Comparison of ENCODE assay signal across 8 mouse cellular contexts in the genomic region with DNA sequence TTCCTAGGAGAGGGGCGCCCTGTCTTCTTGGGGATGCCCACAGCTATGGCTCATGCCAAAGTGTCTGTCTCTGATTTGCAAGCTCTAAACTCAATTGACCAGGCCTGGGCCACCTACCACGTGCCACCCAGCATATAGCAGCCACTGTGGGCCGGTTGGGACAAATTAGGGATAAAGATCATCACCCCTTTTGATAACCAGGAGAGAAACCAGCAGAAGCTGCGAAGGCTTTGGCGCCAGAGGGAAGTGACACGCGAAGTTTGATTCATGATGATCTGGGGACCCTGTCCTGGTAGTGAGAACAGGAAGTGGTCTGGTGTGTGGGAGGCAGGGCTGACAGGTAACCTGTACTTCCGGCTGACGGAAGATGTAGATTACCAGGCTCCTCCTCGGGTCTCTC. TPM values are rescaled to one million over a fixed set of nuclear protein-coding genes. Genes with fewer than 3 reads are reported as not detected.
DNase-seq lines count a peak whose midpoint lies in the region; ATAC-seq and TF ChIP-seq lines count a peak whose summit lies in the region.

No protein-coding gene starts in this region.

- H3K27me3 ChIP-seq in kidney, postnatal 0 days (ENCODE audit: insufficient read depth, low read length) = no peaks in the 10 kb centered on the region
- H3K27me3 ChIP-seq in forebrain, postnatal 0 days (ENCODE audit: insufficient read depth, low read length) = peaks cover 4% of the 10 kb centered on the region; the same call in 1 of the 2 replicates
- peaks cover 17% of the 10 kb centered on the region for H3K27me3 ChIP-seq in lung, embryonic 16.5 days (ENCODE audit: control insufficient read depth, insufficient read depth, low read depth, low read length)
- H3K27me3 ChIP-seq in stomach, embryonic 14.5 days (ENCODE audit: control insufficient read depth, insufficient read depth, low read length) = peaks cover 19% of the 10 kb centered on the region

- no peaks in the 10 kb centered on the region for H3K9me3 ChIP-seq in kidney, postnatal 0 days (replicated peaks; ENCODE audit: low read length)
- H3K9me3 ChIP-seq in forebrain, postnatal 0 days (ENCODE audit: low read length) = no peaks in the 10 kb centered on the region
- no peaks in the 10 kb centered on the region for H3K9me3 ChIP-seq in lung, embryonic 16.5 days (ENCODE audit: control insufficient read depth, low read length)
- no peaks in the 10 kb centered on the region for H3K9me3 ChIP-seq in stomach, embryonic 14.5 days (ENCODE audit: control insufficient read depth, low read depth, low read length)

- intact Hi-C loops in gastrocnemius, postnatal 14 days (cut with DNase I; ENCODE audit: low total_unique reads) = no loop called here

- DNase-seq in kidney, postnatal 0 days (ENCODE audit: low spot score) = no peak
- DNase-seq in kidney, postnatal 36 days = no peak
- no peak for DNase-seq in forebrain, postnatal 0 days
- no peak for DNase-seq in left cerebral cortex, adult 8-10 months (ENCODE audit: low spot score in 2 of 2)
- no peak for DNase-seq in gastrocnemius, postnatal 14 days
- no peak for DNase-seq in frontal cortex, postnatal 36 days (ENCODE audit: low spot score in 2 of 2)

- 0 out of 2 replicates have a peak, but pooled peaks have one; percentile 15 for ATAC-seq in kidney, postnatal 0 days (replicated peaks; ENCODE audit: low FRiP score, low read depth)
- no peak for ATAC-seq in forebrain, postnatal 0 days
- ATAC-seq in lung, embryonic 16.5 days (ENCODE audit: low read depth) = no peak
- no peak for ATAC-seq in stomach, embryonic 14.5 days (ENCODE audit: insufficient number of reproducible peaks, insufficient read depth, low FRiP score, low read depth)

- 28% methylated on average over 10 of the region's 10 CpGs for WGBS in kidney, postnatal 0 days
- 58% methylated on average over 10 of the region's 10 CpGs for WGBS in forebrain, postnatal 0 days
- 32% methylated on average over 10 of the region's 10 CpGs for WGBS in lung, embryonic 16.5 days
- whole genome bisulfite sequencing in stomach, embryonic 14.5 days = 30% methylated on average over 10 of the region's 10 CpGs

- H3K36me3 ChIP-seq in kidney, postnatal 0 days (ENCODE audit: insufficient read depth, low read length) = no peaks in the 10 kb centered on the region
- H3K36me3 ChIP-seq in forebrain, postnatal 0 days (ENCODE audit: insufficient read depth) = no peaks in the 10 kb centered on the region
- H3K36me3 ChIP-seq in lung, embryonic 16.5 days (ENCODE audit: control insufficient read depth, insufficient read depth, low read length) = no peaks in the 10 kb centered on the region
- no peaks in the 10 kb centered on the region for H3K36me3 ChIP-seq in stomach, embryonic 14.5 days (ENCODE audit: control insufficient read depth, insufficient read depth, low read length)

- H3K4me2 ChIP-seq in kidney, postnatal 0 days (ENCODE audit: low read length) = peak overlapping the region; percentile 76
- peak overlapping the region; percentile 52 for H3K4me2 ChIP-seq in forebrain, postnatal 0 days (ENCODE audit: low read depth)
- peak overlapping the region; percentile 64; the same call in 1 of the 2 replicates for H3K4me2 ChIP-seq in lung, embryonic 16.5 days (ENCODE audit: low read depth, low read length)
- H3K4me2 ChIP-seq in stomach, embryonic 14.5 days (replicated peaks; ENCODE audit: low read depth, low read length) = peak overlapping the region; percentile 52

- H3K9ac ChIP-seq in kidney, postnatal 0 days (ENCODE audit: low read depth, low read length) = peak overlapping the region; percentile 62; the same call in 1 of the 2 replicates
- no peak overlapping the region for H3K9ac ChIP-seq in forebrain, postnatal 0 days
- no peak overlapping the region; the same call in 1 of the 2 replicates for H3K9ac ChIP-seq in lung, embryonic 16.5 days (ENCODE audit: low read length)
- no peak overlapping the region for H3K9ac ChIP-seq in stomach, embryonic 14.5 days (replicated peaks; ENCODE audit: low read depth, low read length)

- peak overlapping the region; percentile 44 for H3K4me3 ChIP-seq in kidney, postnatal 0 days (replicated peaks; ENCODE audit: low read depth, low read length)
- peak overlapping the region; percentile 19; the same call in 1 of the 2 replicates for H3K4me3 ChIP-seq in forebrain, postnatal 0 days (ENCODE audit: low read depth, low read length)
- peak overlapping the region; percentile 54 for H3K4me3 ChIP-seq in lung, embryonic 16.5 days (ENCODE audit: low read length)
- H3K4me3 ChIP-seq in stomach, embryonic 14.5 days (ENCODE audit: low read depth, low read length) = peak overlapping the region; percentile 40

- TF ChIP-seq CTCF in kidney, postnatal 0 days (IDR thresholded peaks at IDR 0.05; ENCODE audit: low read depth) = no peak
- TF ChIP-seq CTCF in forebrain, postnatal 0 days (IDR thresholded peaks at IDR 0.05; ENCODE audit: low read depth) = no peak

- H3K27ac ChIP-seq in kidney, postnatal 0 days = 0 out of 2 replicates have a peak overlapping the region, but pooled peaks have one; percentile 19
- H3K27ac ChIP-seq in forebrain, postnatal 0 days (ENCODE audit: low read depth, low read length) = no peak overlapping the region
- H3K27ac ChIP-seq in lung, embryonic 16.5 days (ENCODE audit: low read length) = no peak overlapping the region
- no peak overlapping the region for H3K27ac ChIP-seq in stomach, embryonic 14.5 days (ENCODE audit: low read length)

- peaks cover 15% of the 10 kb centered on the region; the same call in 1 of the 2 replicates for H3K4me1 ChIP-seq in kidney, postnatal 0 days (replicated peaks; ENCODE audit: insufficient read depth, low read length)
- H3K4me1 ChIP-seq in forebrain, postnatal 0 days (ENCODE audit: insufficient read depth) = peaks cover 16% of the 10 kb centered on the region; the same call in 1 of the 2 replicates
- peaks cover 3% of the 10 kb centered on the region for H3K4me1 ChIP-seq in lung, embryonic 16.5 days (replicated peaks; ENCODE audit: control insufficient read depth, insufficient read depth, low read length)
- H3K4me1 ChIP-seq in stomach, embryonic 14.5 days (ENCODE audit: control insufficient read depth, insufficient read depth, low read length) = peaks cover 12% of the 10 kb centered on the region; the same call in 1 of the 2 replicates

RNA-seq across cellular contexts. Expression of a gene that starts 10.9 kb away (rescaled TPM):
- 2.0 TPM in 2 replicates for polyA plus RNA-seq in kidney, postnatal 0 days (2015; fragmentation: Nextera tagmentation; extraction: Ambion mirVana)
- 2.1 and 3.1 TPM in 2 replicates for total RNA-seq in forebrain, postnatal 0 days (2014; rRNA removed)
- polyA plus RNA-seq in forebrain, postnatal 0 days (2015; fragmentation: Nextera tagmentation; extraction: Ambion mirVana) = 2.0 and 3.2 TPM in 2 replicates
- 1.6 TPM in 2 replicates for polyA plus RNA-seq in lung, embryonic 16.5 days (2015; fragmentation: Nextera tagmentation; extraction: Ambion mirVana)
- 3.0 and 3.5 TPM in 2 replicates for polyA plus RNA-seq in stomach, embryonic 14.5 days (2014; fragmentation: Nextera tagmentation; extraction: Ambion mirVana)
- 10 to 100 TPM; 15.2 to 16.8 (median 15.6) TPM for total RNA-seq in left cerebral cortex, adult 8-10 months (2022)
- 1 to 10 TPM; 6.5 to 7.5 TPM for total RNA-seq in gastrocnemius, postnatal 14 days (2021)
